Mouse (Mus musculus) embryonic facial prominence, embryonic 14.5 days (tissue): ENCODE results near the gene Spdye4a. TPM values are rescaled to one million over a fixed set of nuclear protein-coding genes. Genes with fewer than 3 reads are reported as not detected.

Source experiments
- ATAC-seq: fragments of 200-750 bp; cut with Nextera tagmentation; 2 replicates; pipeline ENCODE4 v1.8.0; 2017; ENCODE audit warnings: low read depth, moderate number of reproducible peaks, moderate TSS enrichment
- DNase-seq: peaks from one replicate; pipeline ENCODE4 v3.0.0-alpha.2; 2015; ENCODE audit warnings: low spot score
- H3K27ac ChIP-seq: fragments of 300-500 bp; sonication (generic); replicated peaks from 2 replicates; pipeline ENCODE4 v1.5.1; 2014; ENCODE audit warnings: low read depth, mild to moderate bottlenecking, low read length, moderate library complexity
- H3K27me3 ChIP-seq: fragments of 300-500 bp; sonication (generic); replicated peaks from 2 replicates; pipeline ENCODE4 v1.6.1; 2014; ENCODE audit warnings: low read length; ENCODE audit not compliant: control insufficient read depth, insufficient read depth
- H3K36me3 ChIP-seq: fragments of 300-500 bp; sonication (generic); 2 replicates; pipeline ENCODE4 v1.6.1; 2014; ENCODE audit warnings: low read length, mixed read lengths; ENCODE audit not compliant: control insufficient read depth, insufficient read depth
- H3K4me1 ChIP-seq: fragments of 300-500 bp; sonication (generic); 2 replicates; pipeline ENCODE4 v1.6.1; 2014; ENCODE audit warnings: antibody characterized with exemption, low read length; ENCODE audit not compliant: control insufficient read depth, insufficient read depth
- H3K4me2 ChIP-seq: fragments of 300-500 bp; sonication (generic); 2 replicates; pipeline ENCODE4 v1.6.1; 2014; ENCODE audit warnings: low read depth, mild to moderate bottlenecking, low read length, moderate library complexity, mixed read lengths
- H3K4me3 ChIP-seq: fragments of 300-500 bp; sonication (generic); 2 replicates; pipeline ENCODE4 v1.5.1; 2014; ENCODE audit warnings: low read depth, mild to moderate bottlenecking, low read length
- H3K9ac ChIP-seq: fragments of 300-500 bp; sonication (generic); 2 replicates; pipeline ENCODE4 v1.6.1; 2014; ENCODE audit warnings: low read depth, mild to moderate bottlenecking, low read length, moderate library complexity, mixed read lengths
- H3K9me3 ChIP-seq: fragments of 300-500 bp; sonication (generic); 2 replicates; pipeline ENCODE4 v1.6.1; 2016; ENCODE audit warnings: low read length; ENCODE audit not compliant: control insufficient read depth
- WGBS: fragments of 180-500 bp; shearing (Covaris S2); extraction: QIAGEN DNeasy Blood & Tissue Kit; methylation state at CpG from one replicate; pipeline ENCODE4 v1.1.7; 2014; 5-methylcytosine and 5-hydroxymethylcytosine counted together
- polyA plus RNA-seq: library from polyadenylated mRNA; unstranded; fragments of >200 nt; fragmentation: Nextera tagmentation; extraction: Ambion mirVana; gene quantifications from 2 replicates; pipeline ENCODE4 v1.2.1, GENCODE M21; 2014

The Spdye4a gene
- polyA plus RNA-seq, result not detected in 2 replicates

DNA sequence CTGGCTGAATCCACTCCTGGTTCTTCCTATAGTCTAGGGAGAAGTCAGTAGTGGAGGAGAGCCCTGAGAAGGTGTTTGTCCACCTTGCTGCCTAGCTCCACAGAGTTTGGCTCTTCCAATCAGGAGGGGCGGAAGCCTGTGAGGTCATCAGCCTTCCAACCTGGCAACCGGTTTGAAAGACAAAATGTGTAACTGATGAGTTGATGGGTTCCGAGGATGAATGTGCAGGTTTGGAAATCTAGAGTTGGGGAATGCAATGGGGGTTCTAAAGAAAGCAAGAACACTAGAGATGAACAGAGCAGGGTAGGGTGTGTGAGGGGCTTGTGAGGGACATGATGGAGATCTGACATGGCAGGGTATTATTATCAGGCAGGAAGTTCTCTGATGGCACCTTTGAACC, at the start of gene Spdye4a:
Spdye4a (minus strand) TSS at position 101 of the 400 bp plus-strand sequence.
- H3K4me3 ChIP-seq, result no peak within 1 kb of the TSS
- ATAC-seq, result no peak
- no peaks in the 10 kb centered on the region for H3K36me3 ChIP-seq
- H3K9ac ChIP-seq, result no peak within 1 kb of the TSS
- no peak within 1 kb of the TSS for H3K4me2 ChIP-seq
- 90% methylated on average over 3 of the region's 3 CpGs for WGBS
- H3K27me3 ChIP-seq, result no peaks in the 10 kb centered on the region
- H3K27ac ChIP-seq, result no peak within 1 kb of the TSS
- 0 out of 2 replicates have a peak, but pooled peaks cover 8% of the 10 kb centered on the region for H3K9me3 ChIP-seq
- DNase-seq, result no peak
- no peaks in the 10 kb centered on the region for H3K4me1 ChIP-seq

DNA sequence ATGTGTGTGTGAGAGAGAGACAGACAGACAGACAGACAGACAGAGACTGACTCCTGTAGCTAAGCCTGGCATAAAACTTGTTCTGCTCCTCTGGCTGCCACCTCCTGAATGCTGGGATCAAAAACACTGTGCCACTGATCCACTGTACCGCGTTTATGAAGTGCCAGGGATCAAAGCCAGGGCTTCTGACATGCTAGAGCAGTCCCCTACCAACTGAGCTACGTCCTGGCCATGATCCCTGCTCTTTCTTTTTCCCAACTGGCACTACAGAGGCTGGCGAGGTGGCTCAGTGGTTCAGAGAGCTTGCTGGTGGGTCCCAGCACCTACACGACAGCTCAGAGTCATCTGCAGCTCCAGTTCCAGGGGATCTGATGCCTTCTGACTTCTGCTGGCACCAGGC, 49.1 kb upstream of the Spdye4a start:
- ATAC-seq (no peak), DNase-seq (no peak)
- H3K27me3 ChIP-seq, result 0 out of 2 replicates have a peak, but pooled peaks cover 12% of the 10 kb centered on the region
- H3K27ac ChIP-seq, result no peak overlapping the region
- H3K36me3 ChIP-seq, result no peaks in the 10 kb centered on the region
- no peak overlapping the region for H3K9ac ChIP-seq
- 52% methylated on average over 4 of the region's 5 CpGs for WGBS
- no peak overlapping the region for H3K4me3 ChIP-seq
- H3K4me2 ChIP-seq, result no peak overlapping the region
- H3K4me1 ChIP-seq, result no peaks in the 10 kb centered on the region; the same call in 1 of the 2 replicates
- H3K9me3 ChIP-seq, result no peaks in the 10 kb centered on the region

- DNase-seq (peak; percentile 63), ATAC-seq (peak; percentile 38)
- Histone ChIP-seq H3K4me2 (no peak overlapping the region), H3K27ac (no peak overlapping the region), H3K36me3 (no peaks in the 10 kb centered on the region), H3K27me3 (0 out of 2 replicates have a peak, but pooled peaks cover 4% of the 10 kb centered on the region), H3K4me3 (no peak overlapping the region), H3K9me3 (no peaks in the 10 kb centered on the region), H3K9ac (no peak overlapping the region), H3K4me1 (peaks cover 7% of the 10 kb centered on the region)
- 81% methylated on average over 16 of the region's 16 CpGs for WGBS
Measured at GRCm38 (mm10) chr5:143272540-143273330, 46.0 kb upstream of the Spdye4a start.

DNA sequence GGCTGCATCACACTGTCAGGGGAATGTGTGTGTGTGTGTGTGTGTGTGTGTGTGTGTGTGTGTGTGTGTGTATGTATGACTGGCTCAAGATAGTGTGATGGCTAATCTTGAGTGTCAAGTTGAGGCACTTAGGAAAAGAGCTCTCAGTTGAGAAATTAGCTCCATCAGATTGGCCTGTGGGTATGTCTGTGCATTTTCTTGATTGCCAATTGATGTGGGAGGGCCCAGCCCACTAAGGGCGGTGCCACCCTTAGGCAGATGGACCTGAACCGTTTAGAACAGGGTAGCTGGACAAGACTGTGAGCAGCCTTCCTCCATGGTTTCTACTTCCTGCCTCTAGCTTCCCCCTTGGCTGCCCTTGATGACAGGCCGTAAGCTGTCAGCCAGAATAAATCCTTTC, 45.4 kb upstream of the Spdye4a start:
- Histone ChIP-seq H3K27me3 (0 out of 2 replicates have a peak, but pooled peaks cover 4% of the 10 kb centered on the region), H3K4me3 (no peak overlapping the region), H3K9ac (no peak overlapping the region), H3K36me3 (no peaks in the 10 kb centered on the region), H3K27ac (no peak overlapping the region), H3K4me1 (peaks cover 7% of the 10 kb centered on the region), H3K9me3 (no peaks in the 10 kb centered on the region), H3K4me2 (no peak overlapping the region)
- 58% methylated on average over 3 of the region's 3 CpGs for WGBS
- no peak for ATAC-seq
- no peak for DNase-seq

- no peak overlapping the region for H3K9ac ChIP-seq
- H3K4me1 ChIP-seq, result peaks cover 7% of the 10 kb centered on the region
- 81% methylated on average over 6 of the region's 6 CpGs for WGBS
- no peak overlapping the region for H3K4me3 ChIP-seq
- ATAC-seq (no peak), DNase-seq (no peak)
- no peak overlapping the region for H3K4me2 ChIP-seq
- no peaks in the 10 kb centered on the region for H3K9me3 ChIP-seq
- H3K36me3 ChIP-seq, result no peaks in the 10 kb centered on the region
- 0 out of 2 replicates have a peak, but pooled peaks cover 4% of the 10 kb centered on the region for H3K27me3 ChIP-seq
- no peak overlapping the region for H3K27ac ChIP-seq
Measured at GRCm38 (mm10) chr5:143271642-143272041, 45.0 kb upstream of the Spdye4a start.

DNA sequence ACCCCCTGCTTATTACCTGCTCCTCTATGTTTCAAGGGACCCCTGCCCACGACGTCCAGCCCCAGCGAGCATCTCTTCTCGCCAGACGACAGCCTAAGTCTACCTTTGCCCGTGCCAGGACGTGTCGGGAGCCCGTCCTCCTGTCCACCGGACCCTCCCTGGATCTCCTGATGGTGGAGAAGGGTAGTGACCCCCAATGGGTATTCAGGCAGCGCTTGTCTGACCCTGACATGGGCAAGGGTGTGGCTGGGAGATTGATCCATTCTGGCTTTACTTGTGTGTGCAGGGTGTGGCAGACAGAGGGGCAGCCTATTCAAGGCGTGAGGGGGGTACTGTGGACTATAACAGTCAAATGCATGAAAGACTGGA, 43.4 kb upstream of the Spdye4a start:
- ATAC-seq (no peak), DNase-seq (no peak)
- Histone ChIP-seq H3K4me1 (peaks cover 7% of the 10 kb centered on the region), H3K4me2 (peak overlapping the region; percentile 95), H3K9ac (peak overlapping the region; percentile 91), H3K9me3 (no peaks in the 10 kb centered on the region), H3K27ac (no peak overlapping the region), H3K27me3 (no peaks in the 10 kb centered on the region), H3K4me3 (peak overlapping the region; percentile 95), H3K36me3 (no peaks in the 10 kb centered on the region)
- 6% methylated on average over 12 of the region's 12 CpGs for WGBS

DNA sequence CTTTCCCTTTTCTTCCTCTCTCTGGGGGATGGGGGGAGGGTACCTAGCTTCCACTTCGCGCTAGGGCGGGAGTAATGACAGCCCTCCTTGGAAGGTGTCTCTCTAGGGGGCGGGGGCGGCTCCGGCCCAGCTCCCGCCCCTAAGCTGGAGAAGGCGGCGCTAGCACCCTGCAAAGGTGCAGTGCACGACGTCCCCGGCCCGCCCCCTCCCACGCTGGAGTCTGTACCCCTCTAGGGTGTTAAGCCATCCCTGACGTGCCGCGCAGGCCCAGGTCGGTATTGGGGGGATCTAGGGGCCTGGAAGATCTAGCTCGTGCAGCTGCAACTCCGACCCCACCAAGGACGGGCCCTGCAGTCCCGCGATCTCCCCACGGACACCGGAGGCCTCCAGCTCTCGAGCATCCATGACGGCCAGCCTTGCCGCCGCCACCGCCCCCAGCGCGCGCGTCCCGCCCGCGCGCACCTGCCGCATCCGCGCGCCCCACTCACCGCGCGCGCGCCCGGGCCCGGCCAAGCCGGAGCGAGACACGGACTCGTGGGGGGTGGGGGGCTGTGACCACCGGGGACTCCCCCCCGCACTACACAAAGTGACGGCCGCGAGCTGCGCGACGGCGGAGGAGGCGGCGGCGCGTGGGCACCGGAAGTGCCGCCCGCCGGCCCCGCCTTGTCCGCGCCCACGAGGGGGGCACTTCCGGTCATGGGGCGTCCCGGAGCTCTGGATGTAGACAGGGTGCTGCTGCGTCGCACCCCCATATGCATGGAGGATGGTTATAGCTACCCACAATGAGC, 42.9 kb upstream of the Spdye4a start, which contains the start of gene Zfp316:
Zfp316 (minus strand) TSS at position 660 of the 788 bp plus-strand sequence.
- Histone ChIP-seq H3K4me3 (peak within 1 kb of the TSS; percentile 95), H3K9me3 (no peaks in the 10 kb centered on the region), H3K9ac (peak within 1 kb of the TSS; percentile 91), H3K27me3 (no peaks in the 10 kb centered on the region), H3K27ac (peak within 1 kb of the TSS; percentile 52; the same call in 1 of the 2 replicates), H3K4me1 (peaks cover 7% of the 10 kb centered on the region), H3K4me2 (peak within 1 kb of the TSS; percentile 95), H3K36me3 (no peaks in the 10 kb centered on the region)
- 0% methylated on average over 26 of the region's 79 CpGs for WGBS
- peak; percentile 87 for ATAC-seq
- DNase-seq, result peak; percentile 74

- H3K4me2 ChIP-seq, result peak overlapping the region; percentile 95
- DNase-seq, result no peak
- no peaks in the 10 kb centered on the region for H3K9me3 ChIP-seq
- ATAC-seq, result no peak
- peak overlapping the region; percentile 95 for H3K4me3 ChIP-seq
- H3K4me1 ChIP-seq, result peaks cover 7% of the 10 kb centered on the region
- H3K36me3 ChIP-seq, result peaks cover 5% of the 10 kb centered on the region
- 21% methylated on average over 8 of the region's 8 CpGs for WGBS
- no peaks in the 10 kb centered on the region for H3K27me3 ChIP-seq
- H3K27ac ChIP-seq, result no peak overlapping the region
- H3K9ac ChIP-seq, result peak overlapping the region; percentile 91
Measured at GRCm38 (mm10) chr5:143268985-143269362, 42.3 kb upstream of the Spdye4a start.
